Mouse (Mus musculus) stomach, postnatal 0 days (tissue): ENCODE measurements around the gene Cnst.

ENCODE experiments used
- CTCF ChIP-seq: IDR thresholded peaks from 2 replicates; pipeline ENCODE4 v1.5.1; 2016; ENCODE audit warnings: antibody characterized with exemption, low read depth, mild to moderate bottlenecking, moderate library complexity
- EP300 ChIP-seq: optimal IDR thresholded peaks from 2 replicates; pipeline ENCODE3; 2016; ENCODE audit warnings: antibody characterized with exemption

- TF ChIP-seq CTCF (no peak), EP300 (no peak)
Observed at GRCm38 (mm10) chr1:179548220-179548619, 2.0 kb downstream of the Cnst start.
